ENCODE assay signal across 23 mouse cellular contexts in genomic region chr15:18744266-18744665, GRCm38 (mm10).
DNase-seq lines count a peak whose midpoint lies in the region; ATAC-seq and TF ChIP-seq lines count a peak whose summit lies in the region.
"Had no signal": no experiment of that assay in that cellular context is flagged by ENCODE, and none has a peak within 500 bp of the region (broad histone marks: within the 10 kb centered on the region; RNA-seq: fewer than 3 reads in every experiment).

No protein-coding gene starts in this region.

- H3K4me1 ChIP-seq in midbrain, postnatal 0 days (ENCODE audit: insufficient read depth, low read length): no peaks in the 10 kb centered on the region
- H3K4me1 ChIP-seq: embryonic facial prominence, embryonic 12.5 days; forebrain, embryonic 15.5 days; heart, embryonic 15.5 days; hindbrain, embryonic 13.5 days had no signal

- intact Hi-C loops in left cerebral cortex, adult 2 months (cut with DNase I): loop anchor here (5.0 to 10.0 kb wide), 2 partner anchors 57 to 181 kb away; no protein-coding TSS in a partner anchor

- no peak overlapping the region for H3K4me3 ChIP-seq in left cerebral cortex, adult 2 months
- no peak overlapping the region for H3K4me3 ChIP-seq in midbrain, postnatal 0 days (ENCODE audit: low read depth, low read length)
- H3K4me3 ChIP-seq: embryonic facial prominence, embryonic 12.5 days; forebrain, embryonic 15.5 days; heart, adult 2 months; heart, embryonic 15.5 days; hindbrain, embryonic 13.5 days had no signal

- no peak overlapping the region for H3K9ac ChIP-seq in midbrain, postnatal 0 days (replicated peaks; ENCODE audit: low read length, poor library complexity, severe bottlenecking)
- H3K9ac ChIP-seq: embryonic facial prominence, embryonic 12.5 days; forebrain, embryonic 15.5 days; heart, embryonic 15.5 days; hindbrain, embryonic 13.5 days had no signal

- no peaks in the 10 kb centered on the region for H3K27me3 ChIP-seq in midbrain, postnatal 0 days (ENCODE audit: insufficient read depth, low read length)
- H3K27me3 ChIP-seq: embryonic facial prominence, embryonic 12.5 days; forebrain, embryonic 15.5 days; heart, embryonic 15.5 days; hindbrain, embryonic 13.5 days had no signal

- DNase-seq in frontal cortex, postnatal 10 days (ENCODE audit: low spot score in 2 of 2): no peak
- DNase-seq in layer of hippocampus, adult 18-20 months (ENCODE audit: low spot score in 2 of 2): peak; percentile 19 to 66
- no peak for DNase-seq in layer of hippocampus, postnatal 25 days (ENCODE audit: extremely low spot score in 1 of 2, low spot score in 1 of 2)
- DNase-seq in left cerebral cortex, adult 2 months (ENCODE audit: extremely low spot score in 1 of 2, low spot score in 2 of 2): no peak
- no peak for DNase-seq in left cerebral cortex, adult 11 months (ENCODE audit: low spot score)
- no peak for DNase-seq in midbrain, postnatal 0 days (ENCODE audit: low spot score)
- DNase-seq: adrenal gland, adult 8-10 months; adrenal gland, postnatal 36 days; B cell, adult 2 months; cerebellum, adult 11-12 months; cerebellum, adult 9-10 months; cerebellum, postnatal 25 days; gastrocnemius, postnatal 14 days; heart, adult 2 months; heart, postnatal 14 days had no signal

- H3K27ac ChIP-seq in left cerebral cortex, adult 2 months: peak overlapping the region; percentile 50
- no peak overlapping the region for H3K27ac ChIP-seq in midbrain, postnatal 0 days (ENCODE audit: low read depth, low read length)
- H3K27ac ChIP-seq: embryonic facial prominence, embryonic 12.5 days; forebrain, embryonic 15.5 days; heart, adult 2 months; heart, embryonic 15.5 days; hindbrain, embryonic 13.5 days had no signal

- no peaks in the 10 kb centered on the region for H3K9me3 ChIP-seq in midbrain, postnatal 0 days (ENCODE audit: low read length)
- H3K9me3 ChIP-seq: embryonic facial prominence, embryonic 12.5 days; forebrain, embryonic 15.5 days; G1E; heart, embryonic 15.5 days; hindbrain, embryonic 13.5 days had no signal

- WGBS in midbrain, postnatal 0 days: 97% methylated on average over 1 of the region's 1 CpGs

- no peaks in the 10 kb centered on the region for H3K36me3 ChIP-seq in midbrain, postnatal 0 days (ENCODE audit: insufficient read depth, low read length)
- H3K36me3 ChIP-seq: embryonic facial prominence, embryonic 12.5 days; forebrain, embryonic 15.5 days; G1E; heart, embryonic 15.5 days; hindbrain, embryonic 13.5 days had no signal

- TF ChIP-seq CTCF in left cerebral cortex, adult 2 months (IDR thresholded peaks at IDR 0.05): no peak
- TF ChIP-seq CTCF in midbrain, postnatal 0 days (IDR thresholded peaks at IDR 0.05): no peak

- H3K4me2 ChIP-seq in midbrain, postnatal 0 days (ENCODE audit: low read depth, low read length, poor library complexity, severe bottlenecking): no peak overlapping the region
- H3K4me2 ChIP-seq: embryonic facial prominence, embryonic 12.5 days; forebrain, embryonic 15.5 days; heart, embryonic 11.5 days; heart, embryonic 15.5 days; hindbrain, embryonic 13.5 days had no signal

- ATAC-seq in frontal cortex, adult (ENCODE audit: low TSS enrichment): peak; percentile 81
- ATAC-seq in midbrain, postnatal 0 days (ENCODE audit: low FRiP score): no peak
- ATAC-seq: CD4-positive, CD25-positive, alpha-beta regulatory T cell, adult 4 months; forebrain, embryonic 15.5 days had no signal

Comparison
In these comparisons a context has a peak if more than half of its experiments do, and no peak if none do; other contexts are left out.
1. DNase-seq: peak in layer of hippocampus, adult 18-20 months (2 of 2); none in frontal cortex, postnatal 10 days (0 of 2), layer of hippocampus, postnatal 25 days (0 of 2), left cerebral cortex, adult 2 months (0 of 2), left cerebral cortex, adult 11 months (single experiment) and midbrain, postnatal 0 days (single experiment).